Mouse (Mus musculus): Measurements from ENCODE around the gene Pdcd4.

GRCm38 (mm10) chr19:53942342-53942741, 50.3 kb downstream of the Pdcd4 start:
- no peak for TF ChIP-seq CTCF (conservative IDR thresholded peaks at IDR 0.05; ENCODE audit: low read length)
- TF ChIP-seq NANOG (IDR thresholded peaks at IDR 0.05; ENCODE audit: borderline replicate concordance, low read length): no peak

All from E14TG2a.4 (cell line).